ENCODE assay signal across 26 mouse cellular contexts in the genomic region with DNA sequence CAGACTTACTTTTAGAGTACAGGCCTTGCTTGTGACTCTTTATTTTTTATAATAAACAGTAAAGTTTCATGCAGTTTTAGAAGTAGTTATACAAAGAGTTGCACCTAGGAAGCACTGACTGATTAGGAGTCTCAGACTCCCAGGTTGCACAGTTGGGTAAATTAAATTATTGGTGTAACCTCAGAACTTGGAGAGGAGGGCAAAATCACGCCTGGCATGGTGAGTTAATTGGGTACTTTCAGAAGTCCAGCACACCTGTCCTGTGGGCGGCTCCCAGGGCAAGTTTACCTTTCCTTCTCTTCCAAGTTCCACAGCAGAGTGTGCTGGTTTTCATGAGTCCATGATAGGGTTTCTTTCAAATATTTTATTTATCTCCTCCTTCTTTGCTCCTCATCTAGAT. TPM values are rescaled to one million over a fixed set of nuclear protein-coding genes. Genes with fewer than 3 reads are reported as not detected.
DNase-seq lines count a peak whose midpoint lies in the region; ATAC-seq and TF ChIP-seq lines count a peak whose summit lies in the region.
"Had no signal": no experiment of that assay in that cellular context is flagged by ENCODE, and none has a peak within 500 bp of the region (broad histone marks: within the 10 kb centered on the region; RNA-seq: fewer than 3 reads in every experiment).

No protein-coding gene starts in this region.

- H3K4me1 ChIP-seq in hindbrain, embryonic 14.5 days (replicated peaks; ENCODE audit: control insufficient read depth, insufficient read depth, low read length): peaks cover 29% of the 10 kb centered on the region
- peaks cover 38% of the 10 kb centered on the region for H3K4me1 ChIP-seq in hindbrain, embryonic 13.5 days (replicated peaks)
- peaks cover 14% of the 10 kb centered on the region; the same call in 1 of the 2 replicates for H3K4me1 ChIP-seq in liver, adult 2 months (ENCODE audit: control insufficient read depth, insufficient read depth, low read length)
- H3K4me1 ChIP-seq in liver, embryonic 11.5 days (replicated peaks; ENCODE audit: control insufficient read depth, insufficient read depth, low read length): peaks cover 7% of the 10 kb centered on the region
- H3K4me1 ChIP-seq in CH12.LX (ENCODE audit: control insufficient read depth in 1 of 2, insufficient read depth in 2 of 2): peaks cover 4 to 49% of the 10 kb centered on the region in 2 experiments

- no peak for TF ChIP-seq POLR2A in liver, adult 2 months (IDR thresholded peaks at IDR 0.05; ENCODE audit: extremely low read depth, insufficient read depth, low read length)
- no peak for TF ChIP-seq POLR2A in CH12.LX (IDR thresholded peaks at IDR 0.05; ENCODE audit: low read depth, low read length)

- H3K27ac ChIP-seq in hindbrain, embryonic 14.5 days: no peak overlapping the region
- H3K27ac ChIP-seq in hindbrain, embryonic 13.5 days: no peak overlapping the region
- no peak overlapping the region for H3K27ac ChIP-seq in liver, adult 2 months (replicated peaks; ENCODE audit: insufficient read depth, low read depth, low read length)
- H3K27ac ChIP-seq in liver, embryonic 11.5 days (ENCODE audit: low read depth, low read length): no peak overlapping the region
- H3K27ac ChIP-seq in CH12.LX (ENCODE audit: insufficient read depth, low read depth): peak overlapping the region; percentile 36; the same call in 1 of the 2 replicates
- H3K27ac ChIP-seq: embryonic facial prominence, embryonic 10.5 days; forebrain, embryonic 15.5 days; heart, embryonic 10.5 days; hindbrain, embryonic 12.5 days had no signal

- H3K9me3 ChIP-seq in hindbrain, embryonic 14.5 days (ENCODE audit: control insufficient read depth, low read length): 0 out of 2 replicates have a peak, but pooled peaks cover 6% of the 10 kb centered on the region
- H3K9me3 ChIP-seq in hindbrain, embryonic 13.5 days: 0 out of 2 replicates have a peak, but pooled peaks cover 6% of the 10 kb centered on the region
- H3K9me3 ChIP-seq in liver, embryonic 11.5 days (ENCODE audit: control insufficient read depth, low read length): no peaks in the 10 kb centered on the region
- peaks cover 6% of the 10 kb centered on the region for H3K9me3 ChIP-seq in CH12.LX (replicated peaks; ENCODE audit: low read length)
- H3K9me3 ChIP-seq: embryonic facial prominence, embryonic 10.5 days; forebrain, embryonic 15.5 days; heart, embryonic 10.5 days; hindbrain, embryonic 12.5 days had no signal

- no peak for TF ChIP-seq CTCF in liver, adult 2 months (IDR thresholded peaks at IDR 0.05; ENCODE audit: low read depth, low read length)
- TF ChIP-seq CTCF in CH12.LX (conservative IDR thresholded peaks at IDR 0.05 in 1 of 2, IDR thresholded peaks at IDR 0.05 in 1 of 2; ENCODE audit: low read depth in 2 of 2, low read length in 2 of 2): no peak

- peak; percentile 70 for TF ChIP-seq EP300 in CH12.LX (IDR thresholded peaks at IDR 0.05; ENCODE audit: low read length)

- peaks cover 25% of the 10 kb centered on the region for H3K79me2 ChIP-seq in liver, adult 2 months (ENCODE audit: control insufficient read depth, insufficient read depth, low read length)
- H3K79me2 ChIP-seq in CH12.LX (replicated peaks; ENCODE audit: control insufficient read depth, extremely low read depth, insufficient read depth, poor library complexity, severe bottlenecking): peaks cover 69% of the 10 kb centered on the region

- 0 out of 2 replicates have a peak overlapping the region, but pooled peaks have one; percentile 64 for H3K4me2 ChIP-seq in hindbrain, embryonic 14.5 days (replicated peaks)
- H3K4me2 ChIP-seq in hindbrain, embryonic 13.5 days: no peak overlapping the region
- H3K4me2 ChIP-seq in liver, embryonic 11.5 days: no peak overlapping the region
- H3K4me2 ChIP-seq in CH12.LX (ENCODE audit: insufficient read depth, low read depth, poor library complexity, severe bottlenecking): peak overlapping the region; percentile 100

- H3K27me3 ChIP-seq in hindbrain, embryonic 14.5 days (ENCODE audit: control insufficient read depth, insufficient read depth, low read length): no peaks in the 10 kb centered on the region
- H3K27me3 ChIP-seq in hindbrain, embryonic 13.5 days: no peaks in the 10 kb centered on the region
- H3K27me3 ChIP-seq in liver, adult 2 months (ENCODE audit: control insufficient read depth, insufficient read depth, low read length): no peaks in the 10 kb centered on the region
- no peaks in the 10 kb centered on the region for H3K27me3 ChIP-seq in liver, embryonic 11.5 days (replicated peaks; ENCODE audit: control insufficient read depth, insufficient read depth, low read length)
- no peaks in the 10 kb centered on the region for H3K27me3 ChIP-seq in CH12.LX (replicated peaks)
- H3K27me3 ChIP-seq: forebrain, embryonic 15.5 days; hindbrain, embryonic 12.5 days; Patski had no signal

- H3K9ac ChIP-seq in hindbrain, embryonic 14.5 days: no peak overlapping the region
- H3K9ac ChIP-seq in hindbrain, embryonic 13.5 days: no peak overlapping the region
- no peak overlapping the region for H3K9ac ChIP-seq in liver, adult 2 months (ENCODE audit: low read depth, low read length)
- H3K9ac ChIP-seq in liver, embryonic 11.5 days (ENCODE audit: low read depth, low read length): no peak overlapping the region
- peak overlapping the region; percentile 99 for H3K9ac ChIP-seq in CH12.LX (ENCODE audit: insufficient read depth, low read depth)
- H3K9ac ChIP-seq: forebrain, embryonic 15.5 days; hindbrain, embryonic 12.5 days had no signal

- no peak for ATAC-seq in hindbrain, embryonic 14.5 days (ENCODE audit: low FRiP score)
- no peak for ATAC-seq in hindbrain, embryonic 13.5 days (ENCODE audit: low FRiP score)
- ATAC-seq in liver, embryonic 11.5 days (replicated peaks; ENCODE audit: low FRiP score): no peak
- ATAC-seq: activated CD4-positive, CD25-positive, alpha-beta regulatory T cell, adult 4 months; forebrain, embryonic 15.5 days; inflammation-experienced regulatory T-cells, adult 6 months; Patski had no signal

- dilution Hi-C loops in CH12.LX (cut with MboI; ENCODE audit: extremely low pct_ligation_motif_present, extremely low pct_unique_long_range_greater_than_20kb, low sequenced_read_pairs): no loop called here

- no peaks in the 10 kb centered on the region for H3K36me3 ChIP-seq in hindbrain, embryonic 14.5 days (replicated peaks; ENCODE audit: control insufficient read depth, insufficient read depth)
- H3K36me3 ChIP-seq in hindbrain, embryonic 13.5 days: no peaks in the 10 kb centered on the region
- H3K36me3 ChIP-seq in liver, adult 2 months (ENCODE audit: control insufficient read depth, insufficient read depth, low read length): no peaks in the 10 kb centered on the region
- no peaks in the 10 kb centered on the region for H3K36me3 ChIP-seq in liver, embryonic 11.5 days (ENCODE audit: control insufficient read depth, insufficient read depth, low read length)
- peaks cover 2 to 19% of the 10 kb centered on the region in 2 experiments for H3K36me3 ChIP-seq in CH12.LX (replicated peaks in 1 of 2; ENCODE audit: control insufficient read depth in 1 of 2, insufficient read depth in 1 of 2, low read length in 1 of 2)
- H3K36me3 ChIP-seq: forebrain, embryonic 15.5 days; heart, embryonic 10.5 days; hindbrain, embryonic 12.5 days had no signal

- no peak overlapping the region for H3K4me3 ChIP-seq in hindbrain, embryonic 14.5 days (replicated peaks; ENCODE audit: low read length)
- H3K4me3 ChIP-seq in hindbrain, embryonic 13.5 days: no peak overlapping the region
- H3K4me3 ChIP-seq in liver, adult 2 months (ENCODE audit: insufficient read depth, low read depth, low read length): no peak overlapping the region
- no peak overlapping the region for H3K4me3 ChIP-seq in liver, embryonic 11.5 days (ENCODE audit: low read depth, low read length)
- H3K4me3 ChIP-seq in CH12.LX (replicated peaks in 1 of 3; ENCODE audit: low read depth in 2 of 3, low read length in 2 of 3, poor library complexity in 1 of 3): peak overlapping the region; percentile 49 to 80 (median 79)
- H3K4me3 ChIP-seq: embryonic facial prominence, embryonic 10.5 days; forebrain, embryonic 15.5 days; heart, embryonic 10.5 days; hindbrain, embryonic 12.5 days had no signal

- no peak for TF ChIP-seq RAD21 in CH12.LX (IDR thresholded peaks at IDR 0.05; ENCODE audit: low read depth, low read length)

- in situ Hi-C loops in CH12.LX (cut with MboI; ENCODE audit: low pct_ligation_motif_present, low pct_unique_long_range_greater_than_20kb, low sequenced_read_pairs): no loop called here

- 87% methylated on average over 2 of the region's 2 CpGs for WGBS in hindbrain, embryonic 14.5 days
- WGBS in hindbrain, embryonic 13.5 days: 87% methylated on average over 2 of the region's 2 CpGs
- whole genome bisulfite sequencing in liver, adult 2 months: 55% methylated on average over 2 of the region's 2 CpGs
- WGBS in liver, embryonic 11.5 days: 92% methylated on average over 2 of the region's 2 CpGs

- DNase-seq in hindbrain, embryonic 14.5 days (ENCODE audit: low spot score): no peak
- peak; percentile 34 for DNase-seq in liver, adult 2 months (ENCODE audit: extremely low read depth, low read depth, low spot score)
- no peak for DNase-seq in liver, embryonic 11.5 days (ENCODE audit: low spot score)
- DNase-seq in A20 (ENCODE audit: low read depth, low spot score): peak; percentile 32
- DNase-seq in CH12.LX (ENCODE audit: extremely low read depth): no peak
- DNase-seq in frontal cortex, adult 2 months (ENCODE audit: extremely low spot score in 1 of 2, low spot score in 1 of 2): no peak
- DNase-seq in adrenal gland, postnatal 10 days: no peak
- DNase-seq: adrenal gland, postnatal 25 days; cerebellum, adult 18-20 months; cerebellum, adult 9-11 months; cerebellum, postnatal 36 days; heart, adult 18-20 months; heart, postnatal 10 days; heart, postnatal 4 days had no signal

RNA-seq across cellular contexts. Expression of a gene that starts 3.2 kb away (rescaled TPM):
- 64.5 and 71.9 TPM in 2 replicates for polyA plus RNA-seq in hindbrain, embryonic 14.5 days (2014; fragmentation: Nextera tagmentation; extraction: Ambion mirVana)
- 52.7 and 55.4 TPM in 2 replicates for polyA plus RNA-seq in hindbrain, embryonic 13.5 days (2015; fragmentation: Nextera tagmentation; extraction: Ambion mirVana)
- 26.5 and 27.4 TPM in 2 replicates for total RNA-seq in liver, adult 2 months (2014; rRNA removed)
- 11.8 and 14.5 TPM in 2 replicates for polyA plus RNA-seq in liver, adult 2 months (2012; rRNA removed)
- polyA plus RNA-seq in liver, embryonic 11.5 days (2014; fragmentation: Nextera tagmentation; extraction: Ambion mirVana): 40.7 and 42.3 TPM in 2 replicates
- total RNA-seq in CH12.LX (2012; rRNA removed) (188 and 203 TPM in 2 replicates), CH12.LX (2014; rRNA removed) (243 and 258 TPM in 2 replicates)
- 261 and 307 TPM in 2 replicates for polyA plus RNA-seq in CH12.LX (2012; ENCODE audit: insufficient read length, low read depth)
- 27.3 and 30.5 TPM in 2 replicates for polyA plus RNA-seq in frontal cortex, adult 2 months (2012; rRNA removed)
- 10 to 100 TPM; 86.2 to 90.9 TPM for total RNA-seq in adrenal gland, postnatal 10 days (2021)

RNA-seq across cellular contexts. Expression of a gene that starts 21.8 kb away (rescaled TPM):
- 9.6 and 12.4 TPM in 2 replicates for polyA plus RNA-seq in hindbrain, embryonic 14.5 days (2014; fragmentation: Nextera tagmentation; extraction: Ambion mirVana)
- polyA plus RNA-seq in hindbrain, embryonic 13.5 days (2015; fragmentation: Nextera tagmentation; extraction: Ambion mirVana): 7.0 and 8.2 TPM in 2 replicates
- total RNA-seq in liver, adult 2 months (2014; rRNA removed): not detected in 2 replicates
- polyA plus RNA-seq in liver, adult 2 months (2012; rRNA removed): not detected in 2 replicates
- polyA plus RNA-seq in liver, embryonic 11.5 days (2014; fragmentation: Nextera tagmentation; extraction: Ambion mirVana): not detected in 2 replicates
- total RNA-seq in CH12.LX (2012; rRNA removed) (0.29 and 0.38 TPM in 2 replicates), CH12.LX (2014; rRNA removed) (0.51 TPM in 1 of 2 replicates, not detected in the other)
- not detected in 2 replicates for polyA plus RNA-seq in CH12.LX (2012; ENCODE audit: insufficient read length, low read depth)
- polyA plus RNA-seq in frontal cortex, adult 2 months (2012; rRNA removed): not detected in 2 replicates
- total RNA-seq in adrenal gland, postnatal 10 days (2021): not detected
- total RNA-seq: adrenal gland, adult 18-20 months; adrenal gland, postnatal 25 days; gastrocnemius, adult 8-10 months; gastrocnemius, postnatal 4 days had no signal
- polyA plus RNA-seq: activated CD4-positive, CD25-positive, alpha-beta regulatory T cell, adult 4 months; C2C12; embryonic facial prominence, embryonic 10.5 days; forebrain, embryonic 15.5 days; inflammation-experienced regulatory T-cells, adult 6 months; Patski had no signal

Comparison
In these comparisons a context has a peak if more than half of its experiments do, and no peak if none do; other contexts are left out.
1. DNase-seq: peak in liver, adult 2 months (single experiment) and A20 (single experiment); none in hindbrain, embryonic 14.5 days (single experiment), liver, embryonic 11.5 days (single experiment), CH12.LX (single experiment), frontal cortex, adult 2 months (0 of 2) and adrenal gland, postnatal 10 days (single experiment).
2. H3K4me2 ChIP-seq: peak in hindbrain, embryonic 14.5 days (single experiment) and CH12.LX (single experiment); none in hindbrain, embryonic 13.5 days (single experiment) and liver, embryonic 11.5 days (single experiment).
3. H3K4me3 ChIP-seq: peak in CH12.LX (3 of 3); none in hindbrain, embryonic 14.5 days (single experiment), hindbrain, embryonic 13.5 days (single experiment), liver, adult 2 months (single experiment) and liver, embryonic 11.5 days (single experiment).